In the genomic region with DNA sequence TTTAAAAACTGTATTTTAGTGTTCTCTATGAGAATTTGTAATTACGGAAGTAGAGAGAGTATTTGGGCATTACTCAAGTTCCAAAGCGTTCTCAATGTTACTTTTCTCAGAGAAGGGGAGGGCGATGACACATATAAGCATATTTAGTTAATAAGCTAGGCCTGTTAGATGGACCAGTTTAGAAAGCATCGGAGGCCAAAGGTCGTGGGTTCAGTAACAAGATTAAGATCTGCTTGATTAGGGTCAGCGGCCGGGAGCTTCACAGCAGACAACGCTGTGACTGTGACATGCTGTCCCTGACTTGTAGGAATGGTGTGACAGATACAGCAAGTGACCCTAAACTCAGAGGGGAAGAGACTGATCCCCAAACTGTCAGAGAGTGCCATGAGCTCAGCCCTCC, we compare ENCODE assay signal across 22 mouse cellular contexts.
"Had no signal": no experiment of that assay in that cellular context is flagged by ENCODE, and none has a peak within 500 bp of the region (broad histone marks: within the 10 kb centered on the region; RNA-seq: fewer than 3 reads in every experiment).

No protein-coding gene starts in this region.

- H3K9me3 ChIP-seq: kidney, embryonic 15.5 days; limb, embryonic 10.5 days; limb, embryonic 13.5 days; megakaryocyte, embryonic 14.5 days; midbrain, embryonic 10.5 days; midbrain, embryonic 13.5 days; neural tube, embryonic 13.5 days had no signal

- ATAC-seq: intestine, postnatal 0 days; liver, postnatal 0 days; lung, postnatal 0 days; midbrain, embryonic 13.5 days; midbrain, embryonic 16.5 days had no signal

- H3K4me1 ChIP-seq: megakaryocyte, embryonic 14.5 days had no signal

- H3K4me2 ChIP-seq: kidney, embryonic 15.5 days; limb, embryonic 13.5 days; lung, embryonic 14.5 days; midbrain, embryonic 13.5 days; neural tube, embryonic 13.5 days had no signal

- H3K9ac ChIP-seq: kidney, embryonic 15.5 days; limb, embryonic 13.5 days; liver, embryonic 14.5 days; liver, postnatal 0 days; lung, embryonic 14.5 days; midbrain, embryonic 13.5 days; neural tube, embryonic 13.5 days had no signal

- H3K27ac ChIP-seq: kidney, embryonic 15.5 days; limb, embryonic 10.5 days; limb, embryonic 13.5 days; liver, embryonic 14.5 days; midbrain, embryonic 10.5 days; midbrain, embryonic 13.5 days; neural tube, embryonic 13.5 days; stomach, postnatal 0 days had no signal

- H3K27me3 ChIP-seq: kidney, embryonic 15.5 days; megakaryocyte, embryonic 14.5 days; midbrain, embryonic 13.5 days; neural tube, embryonic 13.5 days had no signal

- H3K36me3 ChIP-seq: kidney, embryonic 15.5 days; limb, embryonic 13.5 days; midbrain, embryonic 10.5 days; midbrain, embryonic 13.5 days; neural tube, embryonic 13.5 days had no signal

- H3K4me3 ChIP-seq: kidney, embryonic 15.5 days; limb, embryonic 10.5 days; limb, embryonic 13.5 days; megakaryocyte, embryonic 14.5 days; midbrain, embryonic 10.5 days; midbrain, embryonic 13.5 days; myocyte; neural tube, embryonic 13.5 days had no signal

- DNase-seq: liver; liver, postnatal 0 days; lung, embryonic 14.5 days; right cerebral cortex, adult 18-20 months; right cerebral cortex, postnatal 14 days; right cerebral cortex, postnatal 4 days; thymus, adult 2 months; thymus, postnatal 14 days; thymus, postnatal 4 days had no signal
